Mouse (Mus musculus): ENCODE data around the gene Adck1.

The Adck1 gene

DNA sequence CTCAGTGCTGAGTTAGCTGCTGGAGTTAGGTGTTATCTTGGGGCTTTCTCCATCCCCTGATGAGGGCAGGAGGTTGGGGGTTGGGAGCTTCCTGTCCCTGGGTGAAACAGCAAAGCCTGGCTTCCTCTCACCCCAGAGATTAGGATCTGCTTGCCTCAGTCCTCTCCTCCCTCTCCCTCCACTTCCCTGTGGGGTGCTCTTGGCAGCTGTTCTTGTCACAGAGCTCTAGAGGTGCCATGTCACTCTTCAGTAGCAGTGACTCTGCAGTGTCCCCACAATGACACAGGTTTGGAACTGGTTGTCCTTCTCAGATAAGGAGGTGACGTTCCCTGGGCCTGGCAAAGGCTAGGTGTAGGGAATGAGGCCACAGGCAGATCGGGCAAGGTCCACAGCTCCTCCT lies 68.4 kb downstream of the Adck1 start:
- DNase-seq = no peak

DNA sequence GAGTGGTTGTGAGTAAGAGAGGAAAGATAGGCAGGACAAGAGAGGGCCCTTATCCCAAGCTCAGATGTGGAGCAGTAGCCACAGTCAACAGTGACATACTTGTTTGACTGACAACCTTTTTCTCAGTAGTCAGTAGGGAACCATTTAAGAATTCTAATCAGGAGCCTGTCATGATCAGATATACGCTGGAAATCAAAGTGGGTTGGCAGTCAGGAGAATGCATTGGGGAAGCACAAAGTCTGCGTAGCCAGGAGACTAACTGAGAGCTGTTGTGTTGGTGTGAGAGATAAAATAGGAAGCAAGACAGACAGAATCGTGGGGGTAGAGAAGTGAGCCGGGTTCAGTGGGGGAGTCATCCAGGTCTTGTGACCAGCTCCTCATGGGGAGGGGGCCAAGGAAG lies 71.9 kb downstream of the Adck1 start:
- no peak for DNase-seq

DNA sequence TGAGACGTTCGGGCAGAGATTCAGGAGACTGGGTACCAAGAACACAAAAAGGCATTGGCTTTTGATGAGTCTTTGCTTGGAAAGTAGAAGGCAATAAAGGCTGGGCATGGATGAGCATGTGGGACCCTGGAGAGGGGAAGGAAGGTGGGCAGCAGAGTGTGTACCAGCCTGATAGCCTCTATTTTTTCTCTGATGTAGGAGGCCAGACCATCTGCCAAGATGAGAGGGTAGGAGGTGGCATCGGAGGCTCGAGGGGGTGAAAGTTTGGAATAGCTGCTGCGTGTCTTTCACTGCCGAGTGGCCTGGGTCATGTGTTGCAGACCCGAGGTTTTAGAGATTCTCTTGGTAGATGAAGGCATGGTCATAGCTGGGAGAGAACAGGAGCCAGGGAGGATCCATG lies 72.8 kb downstream of the Adck1 start:
- DNase-seq = no peak

DNA sequence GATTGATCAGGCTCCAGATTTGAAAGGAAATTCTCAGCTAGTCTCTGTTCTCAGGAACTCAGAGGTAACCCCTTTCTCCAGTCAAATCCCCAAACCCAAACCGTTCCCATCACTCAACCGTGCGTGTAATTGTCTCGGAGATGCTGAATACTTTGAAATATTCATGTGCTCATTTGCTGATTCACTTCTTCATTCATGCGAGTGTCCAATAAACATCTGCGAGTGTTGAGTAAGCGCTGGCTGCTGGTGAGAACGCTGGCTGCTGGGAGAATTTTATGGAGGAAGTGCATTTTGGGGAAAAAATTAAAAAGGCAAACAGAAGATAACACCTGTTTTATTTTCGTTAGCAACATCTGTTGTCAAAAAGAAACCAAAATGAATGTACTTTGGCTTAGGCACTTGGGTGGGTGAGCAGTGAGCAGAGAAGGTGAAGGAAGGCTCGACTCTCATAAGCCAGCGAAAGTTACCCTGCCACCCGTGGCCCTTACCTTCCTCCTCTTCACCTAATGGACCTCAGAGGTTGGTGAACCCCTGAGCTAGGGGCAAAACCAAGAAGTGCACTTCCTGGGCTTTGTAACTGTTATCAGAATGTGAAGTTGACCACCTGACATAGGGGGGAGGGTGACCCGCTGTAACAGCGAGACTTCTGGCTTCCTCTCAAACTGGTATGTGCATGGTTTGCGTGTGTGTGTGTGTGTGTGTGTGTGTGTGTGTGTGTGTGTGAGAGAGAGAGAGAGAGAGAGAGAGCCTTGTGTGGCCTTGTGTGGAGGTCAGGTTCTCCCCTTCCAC lies 76.8 kb downstream of the Adck1 start:
- DNase-seq = no peak

DNA sequence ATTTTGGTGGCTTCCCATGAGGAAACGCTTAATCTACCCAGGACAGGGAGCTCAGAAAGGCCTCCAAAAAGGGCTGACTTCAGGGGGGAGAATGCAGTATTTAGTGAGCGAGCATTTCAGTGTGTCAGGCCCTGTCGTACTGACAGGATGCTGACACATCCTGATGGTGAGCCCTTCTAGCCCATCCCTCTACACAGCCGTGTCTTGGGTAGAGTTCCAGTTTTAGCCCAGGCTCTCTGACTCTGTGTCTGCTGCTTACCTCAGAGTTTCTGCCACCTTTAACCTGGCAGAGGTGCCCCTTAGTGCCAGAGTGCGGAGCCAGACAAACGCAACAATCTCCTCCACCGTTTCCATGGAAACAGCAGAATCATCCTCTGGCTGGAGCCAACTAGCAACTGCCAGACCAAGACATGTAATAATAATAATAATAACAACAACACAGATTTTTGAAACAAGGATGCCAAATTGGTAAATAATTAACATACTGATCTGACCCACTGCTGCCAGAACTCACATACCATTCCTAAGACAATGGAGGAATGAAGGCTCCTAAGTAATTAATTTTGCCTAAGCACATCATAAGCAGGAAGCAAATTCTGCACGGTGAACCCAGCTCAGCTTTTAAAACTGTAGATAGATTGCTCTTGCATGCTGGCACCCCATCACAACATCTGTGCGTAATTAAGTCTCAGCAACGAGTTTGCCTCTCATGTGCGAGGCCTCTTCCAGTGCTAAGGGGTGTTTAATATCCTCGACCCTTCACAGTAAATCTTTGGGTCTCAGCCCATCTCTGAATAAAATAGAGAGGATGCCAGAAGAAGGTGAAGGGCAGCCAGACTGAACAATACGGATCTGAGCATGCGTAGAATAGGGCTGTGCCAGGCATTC lies 81.8 kb downstream of the Adck1 start:
- no peak for DNase-seq

DNA sequence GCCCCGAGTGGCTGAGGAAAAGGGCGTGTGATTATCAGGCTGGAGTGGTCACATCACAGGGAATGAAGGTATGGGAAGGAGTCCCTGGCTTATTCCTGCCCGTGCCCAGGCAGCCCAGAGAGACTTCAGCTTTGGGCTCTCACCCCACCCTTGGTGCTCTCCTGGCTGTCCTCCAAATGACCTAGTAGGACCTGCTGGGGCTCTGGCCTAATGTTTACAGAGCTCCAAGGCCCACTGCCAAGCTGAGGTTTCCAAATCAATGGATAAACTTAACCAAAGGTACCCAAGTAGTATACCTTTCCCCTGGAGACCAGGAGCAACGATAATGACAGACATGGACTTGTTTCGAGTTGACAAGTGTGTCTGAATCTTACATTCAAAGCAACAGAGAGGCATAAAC lies 83.7 kb downstream of the Adck1 start:
- no peak for DNase-seq

DNA sequence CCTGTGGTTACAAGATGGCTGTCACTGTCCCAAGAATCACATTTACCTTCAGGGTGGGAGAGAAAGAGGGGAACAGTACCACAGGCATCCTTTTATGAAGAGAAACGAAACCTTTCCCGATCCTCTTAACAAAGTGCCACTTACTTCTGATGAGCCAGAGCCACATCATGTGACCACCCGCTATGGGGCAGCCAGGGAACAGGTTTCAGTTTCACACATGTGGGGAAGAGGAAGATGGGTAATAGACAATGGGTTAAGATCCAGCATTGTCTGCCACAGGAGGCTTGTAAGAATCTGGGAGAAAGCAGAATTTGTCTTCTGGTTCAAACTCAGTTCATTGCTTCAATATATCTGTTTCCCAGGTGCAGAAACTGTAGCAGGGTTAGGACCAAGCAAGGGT lies 85.1 kb downstream of the Adck1 start:
- DNase-seq = no peak

DNA sequence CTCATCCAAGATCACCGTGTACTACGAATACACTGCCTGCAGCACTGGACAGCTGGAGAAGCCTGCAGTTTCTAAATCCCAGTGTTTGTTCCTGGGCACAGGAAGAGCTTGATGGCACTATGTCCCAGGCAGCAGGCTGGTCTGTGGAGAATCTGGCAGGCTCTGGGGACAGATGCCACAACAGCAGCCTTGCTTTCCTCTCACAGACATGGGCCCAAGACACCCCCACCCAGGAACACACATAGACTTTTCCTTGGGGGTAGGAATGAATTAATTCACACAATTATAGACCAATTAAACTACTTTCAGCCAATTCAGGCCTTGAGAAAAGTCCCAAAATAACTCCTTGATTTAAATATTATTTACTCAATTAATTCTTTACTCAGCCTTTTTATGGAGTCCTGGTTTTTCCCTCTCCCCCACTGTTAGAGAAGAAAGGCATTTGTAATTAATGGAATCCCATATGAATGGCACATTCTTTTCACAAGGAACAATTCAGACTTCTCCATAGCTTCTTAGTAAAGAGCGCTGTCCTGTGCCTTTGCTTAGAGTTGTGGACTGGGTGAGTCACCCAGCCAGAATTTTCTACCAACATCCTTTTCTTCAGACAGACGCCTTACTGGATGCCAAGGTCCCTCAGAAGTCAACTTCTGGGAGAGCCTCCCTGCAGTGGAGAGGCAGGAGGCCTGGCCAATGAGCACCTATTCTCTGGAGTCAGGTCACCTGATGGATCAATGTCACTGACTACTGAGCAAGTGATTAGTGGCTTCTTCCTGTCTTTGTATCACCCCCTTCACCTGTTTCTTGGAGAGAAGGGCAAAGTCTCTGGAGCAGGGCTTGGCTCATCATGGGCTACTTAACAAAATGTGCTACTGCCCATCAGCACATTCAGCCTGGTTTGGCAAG lies 90.6 kb downstream of the Adck1 start:
- DNase-seq = no peak

DNA sequence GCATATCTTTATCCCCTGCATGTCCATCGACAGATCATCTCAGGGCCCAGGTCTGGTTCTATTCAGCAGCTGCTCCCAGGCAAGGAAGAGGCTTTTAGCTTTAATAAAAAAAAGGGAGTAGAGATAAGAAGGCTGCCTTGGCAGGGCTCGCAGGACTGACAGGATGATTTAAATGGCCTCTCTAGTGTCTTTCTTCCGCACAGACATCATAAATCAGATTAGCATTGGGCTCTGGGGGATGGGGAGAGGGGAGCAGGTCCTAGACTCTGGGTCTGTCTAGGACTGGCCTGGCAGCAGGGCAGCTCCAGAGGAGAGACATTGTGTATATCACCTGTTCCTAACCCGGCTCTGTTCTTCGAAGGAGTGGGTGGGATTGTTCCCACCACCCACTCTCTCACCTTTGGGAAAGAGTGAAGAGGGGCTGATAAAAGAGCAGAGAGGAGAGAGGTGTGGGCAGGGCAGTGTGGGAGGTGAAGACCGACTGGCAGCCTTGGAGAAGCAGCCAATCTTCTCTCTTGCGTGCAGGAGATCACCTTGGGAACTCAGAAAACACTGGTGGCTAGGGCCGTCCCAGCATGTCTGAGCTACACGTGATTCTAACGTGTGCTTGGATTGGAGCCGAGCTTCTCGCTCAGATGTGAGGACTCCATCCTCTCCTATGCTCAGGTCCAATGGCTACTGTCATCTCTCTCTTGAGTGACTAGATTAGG lies 94.5 kb downstream of the Adck1 start:
- DNase-seq = no peak

DNA sequence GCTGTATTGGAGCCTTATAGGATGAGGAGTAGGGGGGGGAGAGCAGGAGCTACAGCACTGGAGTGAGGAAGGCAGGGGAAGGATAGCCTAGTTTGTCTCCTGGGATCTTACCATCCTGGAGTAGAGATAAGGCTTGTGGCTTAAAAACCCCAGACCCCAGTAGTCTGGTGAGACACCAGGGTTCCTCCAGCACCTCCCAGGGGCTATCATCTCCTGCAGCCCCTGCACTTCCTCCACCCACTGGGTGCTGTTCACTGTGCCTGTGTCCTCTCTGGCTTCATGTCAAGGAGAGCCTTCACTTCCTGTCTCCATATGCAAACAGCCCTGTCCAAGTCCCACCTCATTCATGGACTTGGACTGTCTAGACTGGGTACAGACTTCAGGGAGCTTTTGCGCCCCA lies 96.7 kb downstream of the Adck1 start:
- no peak for DNase-seq

DNA sequence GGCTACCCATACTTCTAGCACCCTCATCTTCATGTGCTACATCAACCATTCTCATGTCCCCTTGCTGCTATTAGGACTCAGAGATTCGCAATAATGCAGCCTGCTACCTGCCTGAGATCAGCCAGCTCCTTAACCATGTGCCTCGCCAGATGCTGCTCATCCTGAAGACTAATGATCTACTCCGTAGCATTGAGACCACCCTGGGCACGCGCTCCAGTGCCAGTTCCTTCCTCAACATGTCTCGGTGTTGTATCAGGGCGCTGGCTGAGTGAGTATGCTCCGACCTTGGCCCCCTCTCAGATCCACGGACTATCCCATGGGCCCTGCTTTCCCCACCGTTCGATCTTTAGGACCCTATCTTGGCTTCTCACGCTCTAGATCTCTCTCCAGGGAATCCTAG lies 98.6 kb downstream of the Adck1 start:
- DNase-seq = no peak

DNA sequence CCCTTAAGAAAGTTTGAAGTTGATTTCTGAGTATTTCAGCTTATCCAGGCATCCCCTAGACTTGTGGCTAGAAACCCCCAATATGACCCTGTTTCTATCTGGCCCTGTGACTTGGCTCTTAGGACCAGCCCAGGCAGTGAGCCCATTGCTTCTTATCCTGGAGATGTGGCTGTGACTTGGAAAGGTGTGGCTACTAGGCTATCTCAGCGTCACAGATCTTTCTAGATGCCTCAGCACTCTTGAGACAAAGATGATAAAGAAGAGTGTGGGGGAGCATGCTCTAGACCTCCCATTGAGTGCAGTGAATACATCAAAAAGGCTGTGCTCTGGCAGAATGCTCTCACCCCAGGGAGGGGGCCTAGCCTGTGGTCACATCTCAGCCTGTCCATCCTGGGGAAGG lies 99.1 kb downstream of the Adck1 start:
- DNase-seq = no peak

DNA sequence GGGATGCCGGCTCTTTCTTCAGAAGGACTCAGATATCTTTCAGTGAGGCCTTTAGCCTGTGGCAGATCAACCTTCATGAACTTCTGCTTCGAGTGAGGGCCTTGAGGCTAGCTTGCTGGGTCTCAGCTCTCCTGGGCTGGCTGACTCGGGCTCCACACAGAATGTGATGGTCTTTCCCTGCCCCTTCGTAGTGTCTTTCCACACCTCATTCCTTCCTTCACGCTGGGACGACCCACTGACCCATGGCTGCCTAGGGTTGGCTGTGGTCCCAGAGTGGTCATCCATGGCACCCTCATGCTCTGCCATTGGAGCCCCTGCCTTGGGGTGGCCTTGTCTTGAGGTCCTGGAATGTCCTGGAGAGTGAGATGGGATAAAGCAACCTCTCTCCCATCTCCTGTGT lies 100.7 kb downstream of the Adck1 start:
- DNase-seq = no peak

DNA sequence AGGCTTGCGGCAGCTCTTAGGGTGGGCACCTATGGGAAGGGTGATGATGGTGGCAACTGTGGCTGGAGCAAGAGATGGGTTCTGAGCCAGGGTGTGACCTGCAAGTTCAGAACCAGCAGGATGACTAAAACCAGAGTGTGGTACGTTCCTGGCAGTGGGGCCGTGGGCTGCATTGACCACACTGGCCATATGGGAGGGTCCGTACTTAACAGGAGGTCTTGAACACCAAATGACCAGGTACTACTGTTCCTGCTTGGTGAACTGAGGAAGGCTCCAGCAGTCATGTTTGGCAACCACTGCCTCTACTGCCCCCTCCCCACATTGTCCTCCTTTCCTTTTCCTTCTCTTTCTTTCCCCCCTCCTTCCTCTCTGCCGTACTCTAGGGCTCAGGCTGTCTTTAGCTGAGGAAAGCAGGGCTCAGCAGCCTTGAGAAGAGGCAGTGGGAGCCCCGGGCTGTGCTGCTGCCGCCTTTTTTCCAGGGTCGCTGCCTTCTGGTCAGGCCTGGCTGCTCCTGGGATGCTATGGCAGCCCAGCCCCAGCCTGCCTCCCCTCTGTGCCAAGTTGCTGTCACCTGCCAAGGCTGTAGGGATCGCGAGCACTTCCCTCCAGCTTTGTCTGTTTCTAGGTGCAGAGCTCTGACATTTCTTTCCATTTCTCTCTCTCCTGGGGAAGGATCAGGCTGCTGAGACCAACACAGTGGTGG lies 103.4 kb downstream of the Adck1 start:
- DNase-seq = no peak

DNA sequence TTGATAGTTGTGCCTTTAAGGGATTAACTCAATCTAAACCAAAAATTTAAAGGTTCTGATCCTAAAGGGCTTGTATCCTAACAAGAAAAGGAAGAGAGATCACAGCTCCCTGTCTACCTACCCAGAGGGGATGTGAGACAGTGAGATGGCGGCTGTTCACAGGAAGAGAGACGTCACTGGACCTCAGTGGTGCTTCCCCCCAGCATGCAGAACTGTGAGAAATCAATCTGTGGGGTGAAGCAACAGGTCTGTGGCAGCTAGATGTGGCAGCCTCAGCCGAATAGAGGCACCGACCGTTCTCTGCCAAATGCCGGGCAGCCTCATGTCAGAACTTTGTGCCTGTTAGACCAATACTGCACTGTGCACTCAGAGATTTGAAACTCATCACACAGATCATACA lies 106.4 kb downstream of the Adck1 start:
- DNase-seq = no peak

DNA sequence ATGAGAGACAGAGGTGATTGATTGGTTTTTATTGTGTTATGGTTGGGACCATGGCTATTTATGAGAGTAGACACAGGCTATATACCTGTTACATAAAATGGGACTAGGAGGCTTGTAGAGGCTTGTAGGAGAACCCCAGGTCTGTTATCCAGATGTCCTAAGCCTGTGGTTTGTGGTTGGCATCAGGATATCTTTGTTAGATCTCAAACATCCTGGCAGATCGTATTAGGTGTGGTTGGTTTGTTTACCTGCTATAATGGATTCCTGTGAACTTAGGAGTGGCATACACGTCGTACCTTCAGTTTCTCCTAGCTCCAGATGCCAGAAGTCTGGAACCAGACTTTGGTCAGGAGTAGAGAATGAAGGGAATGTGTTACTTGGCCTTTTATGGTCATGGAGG lies 106.9 kb downstream of the Adck1 start:
- no peak for DNase-seq

DNA sequence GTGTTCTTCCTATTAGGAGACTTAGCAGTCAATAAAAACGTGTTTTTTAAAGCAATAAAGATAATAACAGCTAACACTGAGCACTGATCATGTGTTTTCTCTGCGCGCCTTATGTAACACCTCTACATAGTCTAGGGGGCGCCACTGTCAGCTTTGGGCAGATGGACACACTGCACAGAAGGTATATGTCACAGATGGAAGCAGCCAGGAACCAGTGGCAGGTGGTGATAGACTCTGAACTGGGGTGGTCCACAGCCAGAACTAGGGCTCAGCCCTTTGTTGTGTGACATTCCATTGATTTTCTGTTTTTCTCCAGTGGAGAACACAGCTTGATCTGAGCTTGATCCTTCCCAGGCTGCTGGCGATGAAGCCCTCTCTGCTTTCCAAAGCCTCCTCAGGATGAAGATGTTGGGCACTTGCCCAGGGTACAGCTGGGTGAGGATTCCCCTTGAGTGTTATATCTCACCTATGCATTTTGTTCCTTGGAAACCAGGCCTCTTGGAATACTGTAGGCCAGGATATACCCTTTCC lies 107.6 kb downstream of the Adck1 start:
- DNase-seq = no peak

DNA sequence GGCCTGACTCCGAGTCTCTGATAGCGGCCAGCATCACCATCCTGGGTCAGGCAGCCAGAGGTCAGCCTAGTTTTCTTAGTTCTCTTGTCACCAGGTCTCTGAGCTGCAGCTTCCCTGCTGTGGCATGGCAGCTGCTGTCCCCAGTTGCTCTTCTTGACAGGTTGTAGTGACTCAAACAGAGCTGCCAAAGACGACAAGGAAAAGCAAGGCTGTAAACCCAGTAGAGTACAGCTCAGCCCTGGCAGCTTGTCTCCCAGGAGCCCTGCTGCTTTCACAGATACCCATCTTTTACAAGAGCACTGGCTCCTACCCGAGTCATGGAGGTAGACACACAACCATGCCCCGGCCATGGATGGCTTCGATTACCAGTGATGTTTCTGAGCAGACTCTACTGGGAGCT lies 108.3 kb downstream of the Adck1 start:
- no peak for DNase-seq

DNA sequence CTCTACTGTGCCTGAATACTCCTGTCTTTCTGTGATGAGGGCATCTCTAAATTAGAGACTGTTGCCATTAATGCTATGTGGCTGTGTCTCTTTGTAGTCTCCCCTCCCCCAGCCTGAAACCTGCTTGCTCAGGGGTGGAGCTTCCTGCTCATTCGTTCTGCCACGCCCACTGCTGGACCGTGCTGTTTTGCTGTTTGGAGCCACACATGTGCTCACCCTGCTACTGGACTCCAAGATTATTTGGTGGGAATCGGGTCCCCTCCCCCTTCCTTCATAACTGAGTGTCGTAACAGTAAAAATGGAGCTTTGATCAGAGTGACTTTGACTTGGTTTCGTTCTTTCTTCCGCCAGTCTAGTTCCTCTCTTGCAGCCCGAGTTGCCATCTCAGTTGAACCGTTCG lies 111.5 kb downstream of the Adck1 start:
- DNase-seq = peak in 1 of 2 experiments; percentile 9

DNA sequence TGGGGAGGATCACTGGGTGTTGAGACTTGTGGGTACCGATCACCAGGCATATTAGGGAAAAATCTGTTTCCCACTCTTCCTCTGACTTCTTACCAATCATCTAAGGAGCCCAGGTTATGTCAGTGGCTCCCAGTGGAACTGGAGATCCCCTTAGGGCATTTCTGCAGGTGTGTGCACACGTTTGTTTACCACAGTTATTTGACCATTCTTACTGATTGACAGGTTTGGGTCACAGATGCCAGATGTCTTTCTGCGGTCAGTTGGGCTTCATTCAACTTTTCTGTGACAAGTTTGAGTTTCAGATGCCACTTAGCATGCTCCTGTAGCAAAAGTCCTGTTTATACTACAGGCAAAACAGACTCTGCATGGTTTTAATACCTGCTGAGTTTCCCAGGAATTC lies 112.5 kb downstream of the Adck1 start:
- no peak for DNase-seq

DNA sequence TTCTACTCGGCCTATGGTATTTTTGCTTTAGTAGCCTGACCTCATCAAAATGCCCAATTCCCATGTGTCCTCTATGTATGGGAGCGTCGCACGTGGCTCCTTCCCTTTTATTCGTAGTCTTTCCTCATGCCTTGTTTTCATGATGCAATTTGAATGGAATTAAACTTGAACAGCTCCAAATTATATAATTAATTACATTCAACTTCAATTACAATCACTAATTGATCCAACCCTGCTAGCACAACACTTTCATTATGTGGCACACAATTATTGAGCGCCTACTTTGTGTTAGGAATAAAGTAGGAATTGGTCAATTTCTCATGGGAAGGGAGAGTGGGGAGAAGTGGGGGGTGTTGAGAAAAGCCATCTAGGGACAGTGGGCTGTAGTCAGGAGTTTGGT lies 113.4 kb downstream of the Adck1 start:
- no peak for DNase-seq

DNA sequence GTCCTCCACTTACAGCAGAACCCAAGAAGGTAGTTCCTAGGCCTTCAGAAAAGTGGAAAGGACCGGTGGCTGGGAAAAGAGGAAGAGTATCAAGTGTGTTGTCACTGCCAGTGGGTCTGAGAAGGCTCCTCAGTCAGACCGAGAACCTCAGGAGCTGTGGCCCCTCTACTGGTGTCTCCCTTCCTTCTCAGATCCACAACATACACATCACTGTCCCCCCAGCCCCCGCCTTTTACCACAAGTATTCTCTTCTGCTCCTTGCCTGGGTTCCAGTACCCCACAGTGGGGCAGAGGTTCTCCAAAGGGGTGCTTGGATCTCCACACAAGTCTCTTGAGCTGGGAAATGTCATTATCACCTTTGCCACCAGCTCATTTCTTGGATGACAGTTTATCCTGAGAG lies 115.5 kb downstream of the Adck1 start:
- DNase-seq = no peak

All from spleen, adult 18-20 months (tissue).